Mouse (Mus musculus) CH12.LX (cell line): ENCODE measurements around the gene Dscaml1. TPM values are rescaled to one million over a fixed set of nuclear protein-coding genes. Genes with fewer than 3 reads are reported as not detected.

Experiments used
- DNase-seq: peaks from one replicate; pipeline ENCODE4 v3.0.0-alpha.2; 2013; ENCODE audit errors: extremely low read depth
- H3K27ac ChIP-seq: 2 replicates; pipeline ENCODE4 v1.5.1; 2012; ENCODE audit warnings: low read depth, mild to moderate bottlenecking, control low read depth, moderate library complexity; ENCODE audit not compliant: insufficient read depth
- H3K27me3 ChIP-seq: replicated peaks from 2 replicates; pipeline ENCODE3; 2012; ENCODE audit warnings: inconsistent platforms
- H3K36me3 ChIP-seq, 2 experiments: replicated peaks in 1 of 2; 2 replicates each; pipeline versions ENCODE3 to v1.6.1; 2012; ENCODE audit warnings: inconsistent platforms in 1 of 2, low read length in 1 of 2, mild to moderate bottlenecking in 1 of 2, mixed read lengths in 1 of 2, moderate library complexity in 1 of 2; ENCODE audit not compliant: control insufficient read depth in 1 of 2, insufficient read depth in 1 of 2
- H3K4me1 ChIP-seq, 2 experiments: 2 replicates each; pipeline ENCODE4 v1.6.1; 2012; ENCODE audit warnings: inconsistent platforms in 1 of 2, moderate library complexity in 1 of 2; ENCODE audit not compliant: insufficient read depth in 2 of 2, control insufficient read depth in 1 of 2
- H3K4me2 ChIP-seq: 2 replicates; pipeline ENCODE4 v1.6.1; 2012; ENCODE audit warnings: low read depth, mild to moderate bottlenecking, control low read depth; ENCODE audit not compliant: poor library complexity, insufficient read depth, severe bottlenecking
- H3K4me3 ChIP-seq, 3 experiments: fragments of 150-350 bp in 1 of 3; sonication (generic) in 1 of 3; replicated peaks in 1 of 3; 2 replicates each; pipeline versions ENCODE3 to v1.5.1; 2011 to 2012; ENCODE audit warnings: low read depth in 2 of 3, low read length in 2 of 3, mild to moderate bottlenecking in 2 of 3, moderate library complexity in 2 of 3, control low read depth in 1 of 3, improper control_type of control experiment in 1 of 3, inconsistent platforms in 1 of 3, mixed read lengths in 1 of 3; ENCODE audit not compliant: poor library complexity in 1 of 3
- H3K79me2 ChIP-seq: replicated peaks from 2 replicates; pipeline ENCODE4 v1.6.1; 2012; ENCODE audit warnings: mild to moderate bottlenecking, moderate library complexity; ENCODE audit not compliant: control insufficient read depth, poor library complexity, insufficient read depth, severe bottlenecking; ENCODE audit errors: extremely low read depth
- H3K9ac ChIP-seq: 2 replicates; pipeline ENCODE4 v1.6.1; 2012; ENCODE audit warnings: low read depth, mild to moderate bottlenecking, control low read depth, moderate library complexity; ENCODE audit not compliant: insufficient read depth
- H3K9me3 ChIP-seq: replicated peaks from 2 replicates; pipeline ENCODE3; 2012; ENCODE audit warnings: low read length, inconsistent platforms, mixed read lengths
- BHLHE40 ChIP-seq: IDR thresholded peaks from 2 replicates; pipeline ENCODE4 v1.6.1; 2011; ENCODE audit warnings: mild to moderate bottlenecking, low read depth, low read length, improper control_type of control experiment
- CHD1 ChIP-seq: IDR thresholded peaks from 2 replicates; pipeline ENCODE4 v1.6.1; 2012; ENCODE audit warnings: low read depth, low read length, improper control_type of control experiment, inconsistent platforms
- E2F4 ChIP-seq: IDR thresholded peaks from 2 replicates; pipeline ENCODE4 v1.6.1; 2011; ENCODE audit warnings: low read depth, low read length, improper control_type of control experiment; ENCODE audit not compliant: insufficient replicate concordance
- HCFC1 ChIP-seq: IDR thresholded peaks from 2 replicates; pipeline ENCODE4 v1.6.1; 2012; ENCODE audit warnings: low read depth, mild to moderate bottlenecking, inconsistent platforms, low read length, improper control_type of control experiment
- IRF4 ChIP-seq: IDR thresholded peaks from 2 replicates; pipeline ENCODE4 v1.6.1; 2014; ENCODE audit warnings: low read depth, mild to moderate bottlenecking, inconsistent platforms, low read length, improper control_type of control experiment
- JUN ChIP-seq: IDR thresholded peaks from 2 replicates; pipeline ENCODE4 v1.6.1; 2011; ENCODE audit warnings: low read depth, mild to moderate bottlenecking, low read length, improper control_type of control experiment, moderate library complexity; ENCODE audit not compliant: insufficient read depth
- JUND ChIP-seq: conservative IDR thresholded peaks from 2 replicates; pipeline ENCODE4 v1.6.1; 2011; ENCODE audit warnings: low read depth, low read length, improper control_type of control experiment
- KAT2A ChIP-seq: IDR thresholded peaks from 2 replicates; pipeline ENCODE4 v1.6.1; 2012; ENCODE audit warnings: low read length, improper control_type of control experiment, inconsistent platforms; ENCODE audit not compliant: insufficient replicate concordance
- MEF2A ChIP-seq: IDR thresholded peaks from 2 replicates; pipeline ENCODE4 v1.6.1; 2014; ENCODE audit warnings: low read depth, mild to moderate bottlenecking, inconsistent platforms, low read length, improper control_type of control experiment, borderline replicate concordance
- MXI1 ChIP-seq: IDR thresholded peaks from 2 replicates; pipeline ENCODE4 v1.6.1; 2011; ENCODE audit warnings: mild to moderate bottlenecking, low read depth, low read length, improper control_type of control experiment
- MYC ChIP-seq: IDR thresholded peaks from 2 replicates; pipeline ENCODE4 v1.6.1; 2011; ENCODE audit warnings: low read depth, mild to moderate bottlenecking, improper control_type of control experiment, low read length
- NELFE ChIP-seq: IDR thresholded peaks from 2 replicates; pipeline ENCODE4 v1.6.1; 2011; ENCODE audit warnings: low read depth, low read length, improper control_type of control experiment
- NRF1 ChIP-seq: IDR thresholded peaks from 2 replicates; pipeline ENCODE4 v1.6.1; 2014; ENCODE audit warnings: low read depth, mild to moderate bottlenecking, inconsistent platforms, low read length, improper control_type of control experiment, moderate library complexity
- POLR2A ChIP-seq: IDR thresholded peaks from 2 replicates; pipeline ENCODE4 v1.6.1; 2011; ENCODE audit warnings: low read depth, mild to moderate bottlenecking, improper control_type of control experiment, low read length
- POLR2AphosphoS2 ChIP-seq: IDR thresholded peaks from 2 replicates; pipeline ENCODE4 v1.6.1; 2011; ENCODE audit warnings: low read depth, low read length, improper control_type of control experiment
- RAD21 ChIP-seq: IDR thresholded peaks from 2 replicates; pipeline ENCODE4 v1.6.1; 2011; ENCODE audit warnings: low read depth, mild to moderate bottlenecking, low read length, improper control_type of control experiment, moderate library complexity
- RCOR1 ChIP-seq: conservative IDR thresholded peaks from 2 replicates; pipeline ENCODE4 v1.6.1; 2012; ENCODE audit warnings: low read depth, mild to moderate bottlenecking, inconsistent platforms, low read length, improper control_type of control experiment
- SMC3 ChIP-seq: IDR thresholded peaks from 2 replicates; pipeline ENCODE4 v1.6.1; 2011; ENCODE audit warnings: low read depth, low read length, improper control_type of control experiment
- TBP ChIP-seq: conservative IDR thresholded peaks from 2 replicates; pipeline ENCODE4 v1.6.1; 2011; ENCODE audit warnings: low read depth, low read length, improper control_type of control experiment
- UBTF ChIP-seq: IDR thresholded peaks from 2 replicates; pipeline ENCODE4 v1.6.1; 2012; ENCODE audit warnings: low read depth, mild to moderate bottlenecking, inconsistent platforms, low read length, improper control_type of control experiment, moderate library complexity
- USF1 ChIP-seq: IDR thresholded peaks from 2 replicates; pipeline ENCODE4 v1.6.1; 2014; ENCODE audit warnings: low read depth, mild to moderate bottlenecking, inconsistent platforms, low read length, improper control_type of control experiment
- USF2 ChIP-seq: conservative IDR thresholded peaks from 2 replicates; pipeline ENCODE4 v1.6.1; 2011; ENCODE audit warnings: low read depth, low read length, improper control_type of control experiment
- ZKSCAN1 ChIP-seq: IDR thresholded peaks from 2 replicates; pipeline ENCODE4 v1.6.1; 2012; ENCODE audit warnings: low read depth, inconsistent platforms, low read length, improper control_type of control experiment, borderline replicate concordance
- ZMIZ1 ChIP-seq: IDR thresholded peaks from 2 replicates; pipeline ENCODE4 v1.6.1; 2012; ENCODE audit warnings: low read depth, mild to moderate bottlenecking, inconsistent platforms, low read length, improper control_type of control experiment
- dilution Hi-C: fragments of 300-500 bp; cut with MboI; formaldehyde crosslinking; loops from 2 replicates; pipeline ENCODE4 v1.14.3; 2020; ENCODE audit warnings: low sequenced_read_pairs; ENCODE audit not compliant: extremely low pct_unique_long_range_greater_than_20kb, extremely low pct_ligation_motif_present
- in situ Hi-C: fragments of 300-500 bp; cut with MboI; formaldehyde crosslinking; loops from 3 replicates; pipeline ENCODE4 v1.14.3; 2019; ENCODE audit warnings: low sequenced_read_pairs, low pct_ligation_motif_present, low pct_unique_long_range_greater_than_20kb, mixed read lengths
- polyA plus RNA-seq: library from polyadenylated mRNA; unstranded; fragments of >175 nt; gene quantifications from 2 replicates; pipeline ENCODE4 v1.2.1, GENCODE M21; 2012; ENCODE audit warnings: low read depth; ENCODE audit not compliant: insufficient read length
- total RNA-seq, 2 experiments: library from RNA; depleted of rRNA; stranded (reverse); fragments of 300-350 nt in 1 of 2; fragments of >200 nt in 1 of 2; gene quantifications; 2 replicates each; pipeline ENCODE4 v1.2.3; 2012 to 2014

Gene Dscaml1
- total and polyA plus RNA-seq, 3 experiments, result not detected

DNA sequence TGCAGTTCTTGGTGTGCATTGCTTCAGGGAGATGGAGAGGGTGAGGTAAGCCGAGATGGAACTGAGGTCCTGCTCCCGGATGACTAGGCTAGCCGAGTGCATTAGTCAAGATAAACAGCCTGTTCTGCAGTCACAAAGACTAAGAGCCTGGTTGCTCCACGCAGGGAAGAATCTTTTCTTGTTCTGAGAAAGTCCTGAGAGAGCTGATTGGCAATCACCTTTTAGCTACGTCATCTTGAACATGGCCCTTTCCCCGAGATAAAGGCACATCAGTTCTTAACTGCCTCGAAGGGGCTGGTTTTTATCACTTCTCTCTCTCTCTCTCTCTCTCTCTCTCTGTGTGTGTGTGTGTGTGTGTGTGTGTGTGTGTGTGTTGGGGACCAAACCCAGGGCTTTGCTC, 319.0 kb downstream of the Dscaml1 start:
- Histone ChIP-seq H3K4me2 (no peak overlapping the region), H3K4me3 (no peak overlapping the region), H3K36me3 (no peaks in the 10 kb centered on the region)
- in situ Hi-C loops, result loop anchor here (10.0 to 25.0 kb wide), 2 partner anchors 331 to 533 kb away; partner anchors contain the start of gene Tmprss4
- TF ChIP-seq RAD21, result no peak
- no peak for TF ChIP-seq SMC3
- TF ChIP-seq POLR2A, result no peak
- no peak for TF ChIP-seq MXI1
- TF ChIP-seq KAT2A, result no peak
- TF ChIP-seq ZKSCAN1, result no peak
- TF ChIP-seq MEF2A, result no peak
- TF ChIP-seq NELFE, result no peak
- TF ChIP-seq E2F4, result no peak
- TF ChIP-seq IRF4, result no peak
- no peak for TF ChIP-seq MYC
- no peak for TF ChIP-seq UBTF
- TF ChIP-seq TBP, result no peak
- TF ChIP-seq USF1, result no peak
- TF ChIP-seq JUND, result no peak
- no peak for TF ChIP-seq NRF1
- no peak for TF ChIP-seq CHD1
- TF ChIP-seq, all 38 proteins: peak for 0
- no peak for DNase-seq
- no peak overlapping the region for H3K9ac ChIP-seq
- H3K79me2 ChIP-seq, result no peaks in the 10 kb centered on the region
- dilution Hi-C loops, result no loop called here
- no peak overlapping the region for H3K27ac ChIP-seq
- peaks cover 0 to 5% of the 10 kb centered on the region in 2 experiments; a peak in 2 of 4 replicates for H3K4me1 ChIP-seq
- peaks cover 3% of the 10 kb centered on the region for H3K9me3 ChIP-seq
- H3K27me3 ChIP-seq, result peaks cover 91% of the 10 kb centered on the region

DNA sequence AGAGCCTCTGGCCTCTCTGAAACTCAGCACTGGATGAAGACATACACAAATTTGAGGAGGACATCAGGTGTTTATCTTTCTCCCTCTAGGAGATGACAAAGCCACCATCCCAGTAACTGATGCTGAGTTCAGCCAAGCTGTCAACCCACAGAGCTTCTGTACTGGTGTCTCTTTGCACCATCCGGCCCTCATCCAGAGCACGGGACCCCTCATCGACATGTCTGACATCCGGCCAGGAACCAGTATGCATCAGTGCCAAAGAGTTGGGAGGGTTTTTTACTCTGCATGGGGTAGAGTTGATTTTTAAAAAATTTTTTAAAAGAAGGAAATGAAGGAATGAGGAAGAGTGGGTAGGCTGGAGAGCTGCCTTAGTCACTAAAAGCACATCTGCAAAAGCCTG, 323.5 kb downstream of the Dscaml1 start:
- Histone ChIP-seq H3K4me1 (no peaks in the 10 kb centered on the region; a peak in 1 of 4 replicates), H3K27ac (no peak overlapping the region), H3K9me3 (no peaks in the 10 kb centered on the region), H3K36me3 (no peaks in the 10 kb centered on the region), H3K4me2 (no peak overlapping the region), H3K9ac (no peak overlapping the region), H3K79me2 (no peaks in the 10 kb centered on the region), H3K27me3 (peaks cover 63% of the 10 kb centered on the region), H3K4me3 (no peak overlapping the region)
- no peak for DNase-seq
- in situ Hi-C loops (loop anchor here (10.0 to 25.0 kb wide), 2 partner anchors 335 to 538 kb away; partner anchors contain the start of gene Tmprss4), dilution Hi-C loops (no loop called here)
- TF ChIP-seq JUND (no peak), USF2 (no peak), KAT2A (no peak), MYC (no peak), HCFC1 (no peak), BHLHE40 (no peak), E2F4 (no peak), ZMIZ1 (no peak), POLR2AphosphoS2 (no peak), USF1 (no peak), RCOR1 (no peak), JUN (no peak)
